Mouse (Mus musculus) kidney, adult 2 months (tissue): ENCODE results near the gene Folr1. TPM values are rescaled to one million over a fixed set of nuclear protein-coding genes. Genes with fewer than 3 reads are reported as not detected.

ENCODE experiments used
- DNase-seq: peaks from one replicate; pipeline ENCODE4 v3.0.0; 2021
- H3K27ac ChIP-seq: fragments of 200-500 bp; 2 replicates; pipeline ENCODE4 v1.5.1; 2012; ENCODE audit warnings: low read depth, low read length, control low read depth, inconsistent platforms; ENCODE audit not compliant: insufficient read depth
- H3K27me3 ChIP-seq: fragments of 200-500 bp; replicated peaks from 2 replicates; pipeline ENCODE4 v1.6.1; 2012; ENCODE audit warnings: mild to moderate bottlenecking, moderate library complexity, low read length, inconsistent platforms; ENCODE audit not compliant: control insufficient read depth, insufficient read depth
- H3K36me3 ChIP-seq: fragments of 200-500 bp; 2 replicates; pipeline ENCODE4 v1.6.1; 2012; ENCODE audit warnings: mild to moderate bottlenecking, moderate library complexity, low read length, inconsistent platforms; ENCODE audit not compliant: control insufficient read depth, insufficient read depth
- H3K4me1 ChIP-seq: fragments of 200-500 bp; 2 replicates; pipeline ENCODE4 v1.6.1; 2011; ENCODE audit warnings: low read length; ENCODE audit not compliant: control insufficient read depth, insufficient read depth
- H3K4me3 ChIP-seq: fragments of 200-500 bp; 2 replicates; pipeline ENCODE4 v1.5.1; 2011; ENCODE audit warnings: mild to moderate bottlenecking, low read depth, low read length, control low read depth; ENCODE audit not compliant: insufficient read depth
- CTCF ChIP-seq: fragments of 200-500 bp; conservative IDR thresholded peaks from 2 replicates; pipeline ENCODE4 v1.5.1; 2011; ENCODE audit warnings: low read depth, mild to moderate bottlenecking, control low read depth, low read length, moderate library complexity, mixed read lengths; ENCODE audit not compliant: insufficient read depth, insufficient read length
- POLR2A ChIP-seq: fragments of 200-500 bp; IDR thresholded peaks from one replicate; pipeline ENCODE4 v1.6.1; 2011; ENCODE audit warnings: low read depth, low read length, control low read depth
- WGBS: fragments of 180-500 bp; shearing (Covaris S2); methylation state at CpG from one replicate; pipeline ENCODE4 v1.1.7; 2018; 5-methylcytosine and 5-hydroxymethylcytosine counted together
- polyA plus RNA-seq: library from polyadenylated mRNA; depleted of rRNA; stranded (reverse); fragments of >200 nt; gene quantifications from 2 replicates; pipeline ENCODE4 v1.2.3, GENCODE M21; 2012

Folr1 gene
- polyA plus RNA-seq, 1 experiment = 1,044 TPM

DNA sequence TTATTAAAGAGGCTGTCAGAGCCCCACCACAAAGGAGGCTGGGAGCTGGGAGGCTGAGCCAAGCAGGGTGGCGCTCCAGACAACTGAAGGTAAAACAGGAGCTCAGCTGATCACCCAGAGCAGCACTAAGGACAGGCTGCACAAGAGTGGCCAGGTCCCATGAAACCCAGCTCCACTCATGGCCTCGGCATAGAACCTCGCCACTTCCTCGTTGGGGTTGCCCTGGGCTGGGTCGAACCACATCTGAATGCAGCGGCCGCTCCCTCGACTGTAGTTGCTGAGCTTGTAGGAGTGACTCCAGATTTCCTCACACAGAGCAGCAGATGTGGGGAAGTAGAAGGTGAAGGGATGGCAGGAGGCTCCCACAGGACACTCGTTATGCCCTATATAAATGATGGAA is 12.2 kb downstream of the Folr1 start:
- H3K27me3 ChIP-seq = no peaks in the 10 kb centered on the region
- no peak overlapping the region for H3K4me3 ChIP-seq
- TF ChIP-seq POLR2A (no peak), CTCF (no peak)
- 70% methylated on average over 9 of the region's 9 CpGs for WGBS
- peaks cover 3% of the 10 kb centered on the region; the same call in 1 of the 2 replicates for H3K36me3 ChIP-seq
- H3K4me1 ChIP-seq = peaks cover 2% of the 10 kb centered on the region; the same call in 1 of the 2 replicates
- DNase-seq = no peak
- H3K27ac ChIP-seq = no peak overlapping the region

DNA sequence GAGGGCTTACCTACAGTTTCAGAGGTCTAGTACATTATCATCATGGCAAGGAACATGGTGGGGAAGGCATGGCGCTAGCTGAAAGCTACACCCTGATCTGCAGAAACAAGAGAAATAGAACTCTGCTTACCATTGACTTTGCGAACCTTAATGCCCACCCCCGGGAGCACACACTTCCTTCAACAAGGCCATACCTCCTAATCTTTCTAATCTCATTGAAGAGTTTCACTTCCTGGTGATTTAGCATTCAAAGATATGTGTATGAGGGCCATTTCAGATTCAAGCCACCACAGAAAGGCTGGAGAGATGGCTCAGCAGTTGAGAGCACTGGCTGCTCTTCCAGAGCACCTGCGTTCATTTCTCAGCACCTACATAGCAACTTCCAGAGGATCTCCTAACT is 13.5 kb downstream of the Folr1 start, which contains the start of gene Folr2:
Gene Folr2, minus strand, starts transcription at position 101 of the 400 bp plus-strand sequence.
- TF ChIP-seq POLR2A (no peak), CTCF (no peak)
- Histone ChIP-seq H3K36me3 (peaks cover 3% of the 10 kb centered on the region; the same call in 1 of the 2 replicates), H3K27ac (no peak within 1 kb of the TSS), H3K4me3 (no peak within 1 kb of the TSS), H3K4me1 (peaks cover 2% of the 10 kb centered on the region; the same call in 1 of the 2 replicates), H3K27me3 (no peaks in the 10 kb centered on the region)
- no peak for DNase-seq
- WGBS = 89% methylated on average over 4 of the region's 4 CpGs

DNA sequence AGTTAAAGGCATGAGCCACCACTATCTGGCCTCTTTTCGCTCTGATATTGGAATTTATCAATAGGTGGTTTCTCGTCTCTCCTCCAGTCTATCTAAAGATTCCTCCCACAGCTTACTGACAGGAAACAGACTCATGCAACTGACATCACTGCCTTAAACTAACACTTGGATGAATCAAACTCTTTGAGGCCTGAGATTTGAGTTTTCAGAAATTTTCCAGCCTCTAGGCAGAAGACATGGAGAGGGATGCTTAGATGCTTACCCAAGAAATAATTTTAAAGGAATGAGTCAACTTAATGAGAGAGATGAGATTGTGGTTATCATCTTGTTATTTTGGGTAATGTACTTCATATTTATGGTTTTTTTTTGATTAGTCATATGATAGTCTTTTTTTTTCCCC is 16.8 kb downstream of the Folr1 start:
- 89% methylated on average over 2 of the region's 2 CpGs for WGBS
- Histone ChIP-seq H3K36me3 (peaks cover 1% of the 10 kb centered on the region; the same call in 1 of the 2 replicates), H3K4me1 (no peaks in the 10 kb centered on the region; the same call in 1 of the 2 replicates), H3K27ac (no peak overlapping the region), H3K27me3 (no peaks in the 10 kb centered on the region), H3K4me3 (no peak overlapping the region)
- no peak for DNase-seq
- no peak for TF ChIP-seq POLR2A

DNA sequence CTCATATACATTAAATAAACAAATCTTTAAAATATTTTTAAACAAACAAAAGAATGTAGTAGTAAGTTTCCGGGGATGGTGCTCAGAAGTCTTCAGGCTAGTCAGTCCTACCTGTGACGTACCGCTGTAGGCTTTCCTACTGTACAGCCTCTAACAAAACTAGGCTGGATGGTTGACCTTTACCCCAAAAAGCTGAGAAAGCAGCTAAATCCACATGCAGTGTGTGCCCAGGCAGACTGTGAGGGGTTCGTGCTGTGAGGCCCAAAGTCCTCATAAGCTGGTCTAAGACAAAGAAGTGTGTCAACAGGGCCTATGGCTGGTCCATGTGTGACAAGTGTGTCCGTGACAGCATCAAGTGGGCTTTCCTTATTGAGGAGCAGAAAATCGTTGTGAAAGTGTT is 17.7 kb downstream of the Folr1 start:
- TF ChIP-seq POLR2A = no peak
- TF ChIP-seq CTCF = no peak
- 77% methylated on average over 6 of the region's 6 CpGs for WGBS

DNA sequence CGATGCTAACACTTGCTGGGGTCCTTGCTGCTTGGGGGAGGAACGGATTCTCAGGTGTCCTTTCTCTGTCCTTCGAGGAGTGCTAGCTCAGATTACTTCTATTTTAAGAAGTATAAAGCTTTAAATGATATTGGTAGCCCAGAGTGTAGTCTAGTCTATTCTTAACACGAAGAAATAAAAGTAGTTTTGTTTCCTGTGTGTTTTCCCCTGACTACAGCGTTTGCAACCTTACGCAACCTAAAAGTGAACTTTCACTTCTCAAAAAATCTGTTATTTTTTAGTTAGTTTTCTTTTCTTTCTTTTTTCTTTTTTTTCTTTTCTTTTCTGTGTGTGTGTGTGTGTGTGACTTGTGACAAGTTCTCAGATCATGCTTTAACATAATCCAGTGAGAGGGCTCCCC is 18.9 kb downstream of the Folr1 start:
- 58% methylated on average over 6 of the region's 6 CpGs for WGBS
- Histone ChIP-seq H3K27me3 (no peaks in the 10 kb centered on the region), H3K27ac (no peak overlapping the region), H3K4me3 (no peak overlapping the region), H3K4me1 (no peaks in the 10 kb centered on the region; the same call in 1 of the 2 replicates), H3K36me3 (no peaks in the 10 kb centered on the region; the same call in 1 of the 2 replicates)
- TF ChIP-seq POLR2A (no peak), CTCF (no peak)
- DNase-seq = no peak

More for the DNA sequence above, 17.7 kb downstream of the Folr1 start:
- Histone ChIP-seq H3K27ac (no peak overlapping the region), H3K27me3 (no peaks in the 10 kb centered on the region), H3K36me3 (peaks cover 1% of the 10 kb centered on the region; the same call in 1 of the 2 replicates), H3K4me3 (no peak overlapping the region), H3K4me1 (no peaks in the 10 kb centered on the region; the same call in 1 of the 2 replicates)
- DNase-seq = peak; percentile 57

DNA sequence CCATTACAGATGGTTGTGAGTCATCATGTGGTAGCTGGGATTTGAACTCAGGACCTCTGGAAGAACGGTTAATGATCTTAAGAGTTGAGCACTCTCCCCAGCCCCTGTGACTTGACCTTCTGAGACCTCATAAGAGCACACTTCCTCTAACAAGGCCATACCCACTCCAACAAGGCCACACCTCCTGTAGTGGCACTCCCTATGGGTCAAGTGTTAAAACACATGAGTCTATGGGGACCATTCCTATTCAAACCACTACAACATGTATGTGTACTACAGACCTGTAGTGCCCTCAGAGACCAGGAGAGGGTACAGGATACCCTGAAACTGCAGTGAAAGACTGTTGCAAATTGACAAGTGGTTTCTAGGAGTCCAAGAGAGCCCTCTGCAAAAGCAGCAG is 22.7 kb downstream of the Folr1 start:
- Histone ChIP-seq H3K36me3 (no peaks in the 10 kb centered on the region), H3K4me3 (no peak overlapping the region), H3K27ac (no peak overlapping the region), H3K4me1 (no peaks in the 10 kb centered on the region; the same call in 1 of the 2 replicates), H3K27me3 (no peaks in the 10 kb centered on the region)
- 95% methylated on average over 1 of the region's 1 CpGs for WGBS
- DNase-seq = no peak
- TF ChIP-seq CTCF = no peak
- no peak for TF ChIP-seq POLR2A

DNA sequence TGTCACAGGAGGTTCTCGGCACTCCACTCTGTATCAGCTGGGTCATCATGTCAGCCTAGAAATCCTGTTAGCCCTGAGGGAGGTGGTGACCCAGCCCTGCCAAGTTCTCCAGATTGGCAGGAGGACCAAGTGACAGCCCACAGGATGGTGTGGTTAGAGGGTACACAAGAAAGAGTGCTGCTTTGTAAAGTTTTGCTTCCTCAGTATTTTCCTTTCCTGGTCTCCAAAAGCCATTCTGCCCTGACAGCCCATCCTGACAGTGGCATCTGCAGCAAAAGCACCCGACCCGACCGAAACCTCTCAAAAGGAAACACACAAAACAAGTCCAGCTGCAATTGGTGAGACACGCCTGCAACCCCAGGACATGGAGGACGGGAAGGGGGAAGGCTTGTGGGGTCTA is 26.4 kb downstream of the Folr1 start:
- Histone ChIP-seq H3K27ac (no peak overlapping the region), H3K4me1 (no peaks in the 10 kb centered on the region), H3K36me3 (no peaks in the 10 kb centered on the region), H3K4me3 (no peak overlapping the region), H3K27me3 (no peaks in the 10 kb centered on the region)
- TF ChIP-seq POLR2A (no peak), CTCF (no peak)
- DNase-seq = no peak
- 68% methylated on average over 6 of the region's 6 CpGs for WGBS
